Mouse (Mus musculus) adrenal gland, postnatal 4 days (tissue): ENCODE measurements around the gene Capza1. TPM values are rescaled to one million over a fixed set of nuclear protein-coding genes. Genes with fewer than 3 reads are reported as not detected.
A peak's percentile ranks its signal among the peaks of the same experiment; 100 is the strongest.

ENCODE experiments used
- DNase-seq, 2 experiments: peaks; one replicate each; pipeline ENCODE4 v3.0.0; 2021 to 2022; ENCODE audit warnings: low spot score in 2 of 2, mixed read lengths in 2 of 2
- total RNA-seq, 2 experiments: library from RNA; stranded (reverse); gene quantifications; 2 replicates each; pipeline ENCODE4 v1.2.3; 2021

Capza1 gene
- total RNA-seq, 2 experiments from 2014 or later, result 94.3 to 96.4 TPM

DNA sequence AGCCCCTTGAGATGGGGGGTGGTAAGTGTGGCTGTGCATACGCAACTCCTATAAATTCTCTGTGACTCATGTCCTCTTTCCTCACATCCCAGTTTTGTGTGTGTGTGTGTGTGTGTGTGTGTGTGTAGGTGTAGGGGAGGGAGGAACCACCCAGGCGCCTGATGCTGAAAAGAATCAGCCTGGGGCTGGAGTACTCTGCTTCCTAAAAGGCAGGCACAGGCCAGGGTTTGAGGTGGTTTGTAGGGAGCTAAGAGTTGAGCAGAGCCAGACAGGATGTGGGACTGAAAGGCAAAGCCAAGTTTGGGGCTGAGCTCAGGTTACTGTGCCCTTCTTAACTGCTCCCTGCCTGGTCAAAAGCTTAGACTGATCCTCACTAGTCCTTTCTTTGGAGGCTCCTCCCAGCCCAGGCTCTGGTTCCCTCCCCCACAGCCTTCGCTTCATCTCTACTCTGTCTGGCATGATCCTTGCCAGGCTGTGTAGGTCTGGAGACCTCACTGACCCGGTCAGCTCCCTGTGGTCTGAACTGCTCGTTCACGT, 73.8 kb downstream of the Capza1 start:
- DNase-seq, result no peak

DNA sequence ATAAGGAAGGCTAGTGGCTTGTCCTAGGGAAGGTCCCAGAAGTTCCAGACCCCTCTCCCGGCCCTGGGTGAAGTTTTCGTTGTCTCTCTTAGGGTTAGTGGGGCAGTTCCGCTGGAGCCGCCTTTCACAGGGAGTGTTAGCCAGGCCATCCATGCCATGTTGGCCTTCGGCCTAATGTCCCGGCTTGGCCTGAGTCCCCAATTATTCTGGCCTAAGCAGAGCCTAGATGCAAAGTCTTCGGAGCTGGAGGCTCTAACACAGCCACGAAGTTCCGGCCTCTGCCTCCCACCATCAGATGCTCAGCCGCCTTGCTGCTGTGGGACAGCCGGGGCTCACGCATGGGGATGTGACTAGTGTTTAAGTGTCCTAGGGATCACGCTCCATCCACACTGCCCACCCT, 74.5 kb downstream of the Capza1 start:
- no peak for DNase-seq

DNA sequence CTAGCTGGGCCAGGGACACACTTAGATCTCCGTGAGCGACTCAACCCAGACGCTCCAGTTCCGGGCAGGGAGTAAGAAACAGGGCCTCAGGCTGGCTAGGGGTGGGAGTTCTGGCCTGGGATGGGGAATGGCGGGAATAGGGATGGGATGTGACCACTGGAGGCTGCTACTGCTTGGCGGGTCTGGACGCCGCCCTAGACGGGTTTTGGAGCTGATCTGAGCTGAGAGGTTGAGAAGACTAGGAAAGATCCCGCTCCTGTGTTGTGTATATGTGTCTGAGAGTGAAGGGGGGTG, 75.0 kb downstream of the Capza1 start:
- DNase-seq, result no peak

DNA sequence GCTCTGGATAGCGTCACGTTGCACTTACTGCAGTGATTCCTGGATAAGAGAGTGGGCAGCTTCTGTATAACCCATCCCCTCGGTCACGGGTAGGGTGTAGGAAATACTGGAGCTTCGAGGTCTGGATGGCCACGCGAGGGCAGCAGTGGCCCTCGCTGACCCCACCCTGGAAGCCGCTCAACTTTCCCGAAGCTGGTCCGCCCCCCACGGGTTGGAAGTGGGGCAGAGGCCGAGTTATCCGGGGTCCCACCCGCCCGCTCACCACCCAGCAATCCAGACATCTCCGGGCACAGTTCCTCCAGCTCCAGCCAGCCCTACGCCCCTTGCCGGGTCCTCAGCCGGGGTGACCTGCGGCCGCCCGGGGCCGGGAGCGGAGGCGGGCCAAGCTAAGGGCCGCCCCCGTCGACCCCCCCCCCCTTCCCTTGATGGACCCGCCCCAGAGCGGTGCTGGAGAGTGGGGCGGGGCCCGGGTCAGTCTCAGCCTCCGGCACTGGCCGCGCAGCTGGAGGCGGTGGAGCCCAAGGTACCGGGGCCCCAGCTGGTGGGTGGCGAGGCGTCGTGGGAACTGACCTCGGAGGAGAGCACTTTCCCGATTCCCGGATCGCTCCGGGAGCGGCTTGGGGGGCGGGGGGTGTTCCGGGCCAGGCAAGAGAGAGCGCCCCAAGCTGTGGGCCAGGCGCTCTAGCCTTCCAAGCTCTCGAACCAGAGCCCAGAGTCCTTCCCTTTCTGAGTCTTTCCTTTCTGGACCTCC, 75.6 kb downstream of the Capza1 start:
- peak in 1 of 2 experiments; percentile 72 for DNase-seq

DNA sequence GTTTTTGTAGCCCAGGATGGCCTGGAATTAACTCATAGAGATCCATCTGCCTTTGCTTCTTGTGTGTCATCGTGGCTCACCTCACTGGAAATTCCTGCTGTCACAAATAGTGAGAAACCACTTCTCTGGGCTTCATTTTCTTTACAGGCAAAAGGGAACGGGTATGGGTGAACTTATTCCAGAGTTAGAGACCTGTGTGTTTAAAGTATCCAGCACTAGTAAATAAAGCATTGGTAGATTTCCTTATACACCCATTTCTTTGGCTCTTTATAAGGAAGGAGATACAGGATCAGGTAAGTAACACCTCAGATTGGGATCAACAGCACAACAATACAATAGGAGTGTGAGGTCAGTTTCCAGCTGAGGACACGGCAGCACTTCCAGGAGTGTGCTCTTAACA, 76.2 kb downstream of the Capza1 start, which contains the start of gene Rhoc:
Rhoc (plus strand) TSS at position 301 of the 400 bp plus-strand sequence.
- DNase-seq, result no peak

DNA sequence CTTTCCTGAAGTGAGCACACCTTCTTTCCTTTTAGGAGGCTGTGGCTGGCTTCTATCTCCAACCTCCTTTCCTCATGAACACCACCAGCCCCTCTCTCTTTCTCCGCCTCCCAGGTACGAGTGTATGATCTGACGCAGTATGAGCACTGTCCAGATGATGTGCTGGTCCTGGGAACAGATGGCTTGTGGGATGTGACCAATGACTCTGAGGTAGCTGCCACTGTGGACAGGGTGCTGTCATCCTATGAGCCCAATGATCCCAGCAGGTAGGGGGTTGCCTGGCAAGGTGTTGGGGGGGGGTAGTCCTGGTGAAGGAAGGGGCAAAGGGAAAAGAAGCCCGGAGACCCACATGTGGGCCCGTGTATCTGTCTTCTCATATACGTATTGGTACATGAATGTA, 79.0 kb downstream of the Capza1 start:
- DNase-seq, result no peak

DNA sequence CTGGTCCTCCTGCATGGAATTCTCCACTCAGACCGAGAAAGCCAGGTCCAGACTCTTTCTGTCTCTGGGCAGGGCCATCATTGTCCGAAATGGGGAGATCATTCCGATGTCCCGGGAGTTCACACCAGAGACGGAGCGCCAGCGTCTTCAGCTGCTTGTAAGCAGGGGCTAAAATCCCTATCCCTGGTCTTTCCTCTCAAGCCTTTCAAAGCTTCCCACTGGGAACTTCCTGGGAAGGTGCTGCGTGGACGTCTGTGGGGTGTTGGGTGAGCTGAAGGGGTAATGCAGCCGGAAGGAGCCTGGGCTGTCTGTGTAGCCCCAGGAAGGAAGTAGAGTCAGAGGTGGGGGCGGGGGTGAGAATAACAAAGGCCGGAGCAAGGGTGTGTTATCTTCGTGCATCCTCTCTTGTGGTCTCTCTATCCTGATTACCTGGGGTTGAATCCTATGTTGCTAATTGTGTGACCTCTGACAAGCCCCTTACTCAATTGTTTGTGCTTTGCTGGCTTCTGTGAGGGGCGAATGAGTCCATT, 80.3 kb downstream of the Capza1 start:
- no peak for DNase-seq

DNA sequence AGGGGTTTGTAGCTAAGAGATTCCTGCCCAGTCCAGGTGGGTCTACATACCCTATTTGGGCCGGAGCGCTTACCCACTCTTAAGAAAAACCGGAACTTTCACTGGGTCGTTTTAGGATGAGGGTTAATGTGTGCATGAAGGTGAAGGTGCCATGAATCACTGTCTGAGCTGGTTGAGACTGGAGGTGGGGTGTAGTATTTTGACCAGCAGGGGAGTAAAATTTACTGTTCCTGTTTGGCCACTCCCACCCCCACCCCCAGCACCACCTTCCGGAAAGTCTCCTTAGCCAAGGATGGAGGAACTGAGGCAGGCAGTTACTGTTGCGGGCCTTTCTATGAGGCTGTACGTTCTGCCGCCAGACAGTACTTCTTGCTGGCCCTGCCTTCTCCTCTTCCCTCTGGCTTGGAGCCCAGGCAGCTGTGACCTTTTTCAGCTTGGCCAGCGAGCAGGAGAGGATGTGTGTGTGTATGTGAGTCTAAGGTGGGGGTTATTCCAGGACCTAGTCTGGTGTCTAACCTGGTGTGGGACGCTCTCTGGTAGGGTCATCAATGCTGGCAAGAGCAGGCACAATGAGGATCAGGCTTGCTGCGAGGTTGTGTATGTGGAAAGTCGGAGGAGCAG, 82.1 kb downstream of the Capza1 start:
- no peak for DNase-seq

DNA sequence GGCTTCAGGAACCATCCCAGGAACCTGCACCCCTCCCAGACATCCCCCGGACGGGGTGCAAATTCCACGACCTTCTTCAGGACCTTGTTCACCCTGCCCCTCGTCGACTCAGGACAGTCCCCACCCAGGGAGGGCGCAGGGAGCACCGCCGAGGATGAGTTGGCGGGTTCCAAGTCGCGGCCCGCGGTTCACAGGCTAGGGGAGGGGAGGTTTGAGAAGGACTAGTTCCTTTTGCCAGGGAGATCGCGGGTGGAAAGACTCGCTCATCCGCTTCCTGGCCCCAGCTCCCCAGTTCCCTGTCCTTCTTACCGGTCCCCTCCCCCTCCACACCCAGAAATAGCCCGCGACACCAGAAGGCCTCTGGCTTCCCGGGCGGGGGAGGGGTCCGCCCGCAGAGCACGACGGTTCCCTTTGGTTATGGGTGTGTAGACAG, 82.8 kb downstream of the Capza1 start, which contains the start of gene Fam19a3:
Fam19a3 (minus strand) TSS at position 370 of the 433 bp plus-strand sequence.
- DNase-seq, result no peak

DNA sequence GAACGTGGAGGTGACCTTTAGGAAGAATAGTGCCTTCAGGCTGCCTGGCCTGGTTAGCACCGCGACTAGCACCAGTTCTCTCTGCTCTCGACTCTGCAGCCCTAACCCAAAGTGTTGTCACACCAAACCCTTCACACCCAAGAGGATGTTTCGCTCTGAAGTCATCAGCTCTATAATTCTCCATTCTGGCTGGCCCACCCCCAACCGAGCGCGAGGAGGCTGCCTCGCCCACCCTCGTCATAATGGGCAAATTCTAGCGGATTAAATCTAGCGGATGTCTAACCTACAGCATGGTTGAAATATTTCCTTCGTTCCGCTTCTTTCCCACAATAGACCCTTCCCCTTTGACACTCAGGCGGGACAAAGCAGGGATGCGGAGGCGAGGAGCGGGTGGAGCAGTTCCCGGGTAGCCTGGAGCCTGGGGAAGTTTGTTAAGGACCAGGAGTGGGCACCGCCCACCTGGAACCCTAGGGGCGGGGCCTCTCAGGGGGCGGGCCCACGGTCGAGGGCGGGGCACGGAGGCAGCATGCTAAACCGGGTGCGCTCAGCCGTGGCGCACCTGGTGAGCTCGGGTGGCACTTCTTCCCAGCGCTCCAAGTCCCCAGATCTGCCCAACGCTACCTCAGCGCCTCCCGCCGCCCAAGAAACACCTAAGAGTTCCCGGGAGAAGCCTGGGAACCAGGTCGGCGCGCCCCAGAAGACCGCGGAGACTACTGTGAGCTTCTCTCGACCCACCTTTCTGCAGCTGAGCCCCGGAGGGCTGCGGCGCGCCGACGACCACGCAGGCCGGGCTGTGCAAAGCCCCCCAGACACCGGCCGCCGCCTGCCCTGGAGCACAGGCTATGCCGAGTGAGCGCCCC, 83.5 kb downstream of the Capza1 start, which contains the start of gene Ppm1j:
Ppm1j (plus strand) TSS at position 496 of the 860 bp plus-strand sequence.
- DNase-seq, result no peak

DNA sequence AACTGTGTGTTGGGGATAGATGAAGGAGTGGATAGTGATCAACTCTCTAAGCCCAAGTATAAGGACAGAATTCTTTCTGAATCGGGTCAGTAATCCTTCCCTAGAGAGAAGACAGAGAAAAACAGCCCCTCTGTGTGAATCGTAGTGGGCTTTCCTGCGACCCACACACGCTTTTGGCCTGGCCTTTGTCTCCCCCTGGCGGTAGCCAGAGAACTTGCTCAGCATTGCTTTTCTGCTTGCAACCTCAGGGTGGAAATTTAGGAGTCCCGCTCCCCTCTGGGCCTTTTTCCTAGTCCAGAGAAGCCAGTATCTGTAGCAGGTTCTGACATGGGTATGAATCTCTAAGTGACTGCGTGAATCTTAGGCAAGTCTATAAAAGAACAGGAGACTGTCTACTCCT, 84.4 kb downstream of the Capza1 start:
- no peak for DNase-seq

DNA sequence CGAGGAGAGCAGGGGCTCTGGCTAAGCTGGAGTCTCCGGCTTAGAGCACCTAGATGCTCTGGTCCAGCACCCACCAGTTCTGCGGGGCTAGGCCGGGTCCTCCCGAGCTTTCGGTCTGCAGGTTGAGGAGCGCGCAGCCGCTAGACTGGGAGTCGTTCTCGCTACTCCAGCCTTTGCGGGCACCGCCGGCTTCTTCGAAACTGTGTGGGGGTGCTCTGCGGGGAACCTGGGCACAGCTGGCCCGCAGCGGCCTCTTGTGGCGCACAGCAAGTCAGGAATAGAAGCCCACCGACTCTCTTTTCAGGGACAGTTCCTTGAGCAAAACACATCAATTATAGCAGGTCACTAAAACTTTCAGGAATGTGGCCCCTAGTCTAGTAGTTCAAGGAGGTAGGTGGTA, 87.0 kb downstream of the Capza1 start:
- DNase-seq, result no peak

DNA sequence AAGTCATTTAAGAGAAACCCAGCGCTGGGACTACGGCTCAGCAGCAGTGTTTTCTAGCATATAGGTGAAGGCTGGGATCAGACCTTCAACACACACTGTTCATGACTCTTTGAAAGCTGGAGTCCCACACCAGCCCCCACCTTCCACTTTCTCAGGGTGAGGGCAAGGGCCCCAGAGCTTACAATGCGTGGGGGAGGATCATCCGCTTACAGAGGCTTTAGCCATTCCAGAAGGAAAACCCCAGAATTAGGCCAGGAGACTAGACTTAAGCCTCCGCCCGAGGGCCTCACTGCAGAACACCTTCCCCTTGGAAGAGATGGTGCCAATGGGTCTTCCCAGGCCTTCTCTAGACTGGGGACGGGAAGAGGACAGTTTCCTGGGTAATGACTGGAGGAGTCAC, 91.0 kb downstream of the Capza1 start:
- no peak for DNase-seq

Other genes starting within 250 kb of the Capza1 start
- 10 to 100 TPM; 57.6 to 63.5 TPM for gene Slc16a1, start 225.8 kb downstream of the Capza1 start, total RNA-seq
- 1 to 10 TPM; 8.8 to 9.2 TPM for gene Ppm1j, start 83.4 kb downstream of the Capza1 start, total RNA-seq
- gene Fam19a3, start 82.7 kb downstream of the Capza1 start, total RNA-seq, result 1 to 10 TPM; 1.2 to 1.3 TPM
- 100 to 1,000 TPM; 190 to 195 TPM for gene Rhoc, start 76.1 kb downstream of the Capza1 start, total RNA-seq
- 10 to 100 TPM; 49.0 to 52.8 TPM for gene Mov10, start 45.9 kb downstream of the Capza1 start, total RNA-seq
- 10 to 100 TPM; 32.3 to 33.1 TPM for gene St7l, start 500 bp downstream of the Capza1 start, total RNA-seq
- gene Wnt2b, start 97.4 kb upstream of the Capza1 start, total RNA-seq, result 10 to 100 TPM; 11.4 to 12.6 TPM
- gene Cttnbp2nl, start 188.6 kb upstream of the Capza1 start, total RNA-seq, result 10 to 100 TPM; 26.6 to 32.0 TPM
- not detected for gene 4930564D02Rik, start 202.3 kb upstream of the Capza1 start, total RNA-seq